ENCODE assay signal across 8 mouse cellular contexts in genomic region chr11:119037780-119038401, GRCm38 (mm10). TPM values are rescaled to one million over a fixed set of nuclear protein-coding genes. Genes with fewer than 3 reads are reported as not detected.
DNase-seq lines count a peak whose midpoint lies in the region; ATAC-seq lines count a peak whose summit lies in the region.

No protein-coding gene starts in this region.

- peak overlapping the region; percentile 49 for H3K4me3 ChIP-seq in kidney, embryonic 15.5 days (replicated peaks)
- peak overlapping the region; percentile 34 for H3K4me3 ChIP-seq in hindbrain, embryonic 15.5 days
- H3K4me3 ChIP-seq in midbrain, embryonic 16.5 days (ENCODE audit: low read depth, low read length) = peak overlapping the region; percentile 39

- WGBS in kidney, embryonic 15.5 days = 17% methylated on average over 18 of the region's 18 CpGs
- 24% methylated on average over 18 of the region's 18 CpGs for WGBS in hindbrain, embryonic 15.5 days
- 18% methylated on average over 18 of the region's 18 CpGs for WGBS in midbrain, embryonic 16.5 days

- DNase-seq in kidney, postnatal 25 days = no peak
- peak; percentile 73 for DNase-seq in embryo, embryonic 10.5 days (ENCODE audit: low spot score)
- DNase-seq in layer of hippocampus, postnatal 36 days = no peak
- DNase-seq in gastrocnemius, postnatal 36 days = no peak

- intact Hi-C loops in gastrocnemius, postnatal 36 days (cut with DNase I) = loop anchor here (5.0 kb wide), 1 partner anchor 49 kb away; the partner anchor contains the start of gene Cbx4

- ATAC-seq in kidney, embryonic 15.5 days (replicated peaks; ENCODE audit: low FRiP score) = no peak
- ATAC-seq in hindbrain, embryonic 15.5 days (ENCODE audit: low FRiP score, low read depth) = no peak
- no peak for ATAC-seq in midbrain, embryonic 16.5 days
- no peak for ATAC-seq in inflammation-experienced regulatory T-cells, adult 6 months

- no peaks in the 10 kb centered on the region for H3K9me3 ChIP-seq in kidney, embryonic 15.5 days (replicated peaks)
- H3K9me3 ChIP-seq in hindbrain, embryonic 15.5 days = no peaks in the 10 kb centered on the region
- no peaks in the 10 kb centered on the region for H3K9me3 ChIP-seq in midbrain, embryonic 16.5 days (replicated peaks; ENCODE audit: control insufficient read depth, low read length, poor library complexity, severe bottlenecking)

- H3K9ac ChIP-seq in kidney, embryonic 15.5 days = peak overlapping the region; percentile 48
- H3K9ac ChIP-seq in hindbrain, embryonic 15.5 days = no peak overlapping the region
- H3K9ac ChIP-seq in midbrain, embryonic 16.5 days (ENCODE audit: low read depth, low read length) = no peak overlapping the region

- H3K27ac ChIP-seq in kidney, embryonic 15.5 days = no peak overlapping the region
- no peak overlapping the region for H3K27ac ChIP-seq in hindbrain, embryonic 15.5 days (replicated peaks)
- no peak overlapping the region for H3K27ac ChIP-seq in midbrain, embryonic 16.5 days (ENCODE audit: low read length)

- H3K36me3 ChIP-seq in kidney, embryonic 15.5 days = peaks cover 9% of the 10 kb centered on the region
- 0 out of 2 replicates have a peak, but pooled peaks cover 3% of the 10 kb centered on the region for H3K36me3 ChIP-seq in hindbrain, embryonic 15.5 days
- 0 out of 2 replicates have a peak, but pooled peaks cover 5% of the 10 kb centered on the region for H3K36me3 ChIP-seq in midbrain, embryonic 16.5 days (ENCODE audit: control insufficient read depth, insufficient read depth, low read length)

- H3K27me3 ChIP-seq in kidney, embryonic 15.5 days = peaks cover 86% of the 10 kb centered on the region
- peaks cover 50% of the 10 kb centered on the region for H3K27me3 ChIP-seq in hindbrain, embryonic 15.5 days
- H3K27me3 ChIP-seq in midbrain, embryonic 16.5 days (ENCODE audit: control insufficient read depth, insufficient read depth, low read depth, low read length) = peaks cover 31% of the 10 kb centered on the region

- H3K4me1 ChIP-seq in kidney, embryonic 15.5 days = peaks cover 82% of the 10 kb centered on the region
- peaks cover 75% of the 10 kb centered on the region for H3K4me1 ChIP-seq in hindbrain, embryonic 15.5 days (replicated peaks)
- H3K4me1 ChIP-seq in midbrain, embryonic 16.5 days (ENCODE audit: control insufficient read depth, insufficient read depth, low read length) = peaks cover 53% of the 10 kb centered on the region

- H3K4me2 ChIP-seq in kidney, embryonic 15.5 days = peak overlapping the region; percentile 81
- peak overlapping the region; percentile 60 for H3K4me2 ChIP-seq in hindbrain, embryonic 15.5 days
- peak overlapping the region; percentile 64 for H3K4me2 ChIP-seq in midbrain, embryonic 16.5 days (ENCODE audit: low read length)

RNA-seq across cellular contexts. Expression of gene Cbx8, which starts 2.9 kb away (rescaled TPM):
- polyA plus RNA-seq in kidney, embryonic 15.5 days (2015; fragmentation: Nextera tagmentation; extraction: Ambion mirVana) = 9.8 and 10.3 TPM in 2 replicates
- 8.6 and 10.0 TPM in 2 replicates for polyA plus RNA-seq in hindbrain, embryonic 15.5 days (2015; fragmentation: Nextera tagmentation; extraction: Ambion mirVana)
- polyA plus RNA-seq in midbrain, embryonic 16.5 days (2015; fragmentation: Nextera tagmentation; extraction: Ambion mirVana) = 8.5 and 8.6 TPM in 2 replicates
- total RNA-seq in layer of hippocampus, postnatal 36 days (2021) = 10 to 100 TPM; 11.2 to 13.6 TPM
- 1 to 10 TPM; 1.5 to 1.9 TPM for total RNA-seq in gastrocnemius, postnatal 36 days (2021)
- 1 to 10 TPM; 6.5 to 7.6 (median 7.5) TPM for polyA plus RNA-seq in inflammation-experienced regulatory T-cells, adult 6 months (2017; shearing (Covaris generic))

RNA-seq across cellular contexts. Expression of gene Cbx2, which starts 15.1 kb away (rescaled TPM):
- 38.9 and 40.7 TPM in 2 replicates for polyA plus RNA-seq in kidney, embryonic 15.5 days (2015; fragmentation: Nextera tagmentation; extraction: Ambion mirVana)
- 15.3 and 17.1 TPM in 2 replicates for polyA plus RNA-seq in hindbrain, embryonic 15.5 days (2015; fragmentation: Nextera tagmentation; extraction: Ambion mirVana)
- polyA plus RNA-seq in midbrain, embryonic 16.5 days (2015; fragmentation: Nextera tagmentation; extraction: Ambion mirVana) = 13.3 and 18.0 TPM in 2 replicates
- 1 to 10 TPM; 4.0 to 4.4 TPM for total RNA-seq in layer of hippocampus, postnatal 36 days (2021)
- total RNA-seq in gastrocnemius, postnatal 36 days (2021) = 1 to 10 TPM in 1 of 2 experiments, under 1 TPM in 1; 0.79 to 1.1 TPM
- 1 to 10 TPM in 2 of 3 experiments, under 1 TPM in 1; 0.83 to 1.6 (median 1.0) TPM for polyA plus RNA-seq in inflammation-experienced regulatory T-cells, adult 6 months (2017; shearing (Covaris generic))

RNA-seq across cellular contexts. Expression of gene Cbx4, which starts 48.1 kb away (rescaled TPM):
- 8.6 and 9.9 TPM in 2 replicates for polyA plus RNA-seq in kidney, embryonic 15.5 days (2015; fragmentation: Nextera tagmentation; extraction: Ambion mirVana)
- 21.9 and 23.2 TPM in 2 replicates for polyA plus RNA-seq in hindbrain, embryonic 15.5 days (2015; fragmentation: Nextera tagmentation; extraction: Ambion mirVana)
- polyA plus RNA-seq in midbrain, embryonic 16.5 days (2015; fragmentation: Nextera tagmentation; extraction: Ambion mirVana) = 23.9 and 25.6 TPM in 2 replicates
- total RNA-seq in layer of hippocampus, postnatal 36 days (2021) = 10 to 100 TPM; 57.3 to 59.4 TPM
- total RNA-seq in gastrocnemius, postnatal 36 days (2021) = 1 to 10 TPM; 1.6 to 3.0 TPM
- 1 to 10 TPM; 2.0 to 3.6 (median 2.3) TPM for polyA plus RNA-seq in inflammation-experienced regulatory T-cells, adult 6 months (2017; shearing (Covaris generic))

RNA-seq across cellular contexts. Expression of gene Enpp7, which starts 49.9 kb away (rescaled TPM):
- polyA plus RNA-seq in kidney, embryonic 15.5 days (2015; fragmentation: Nextera tagmentation; extraction: Ambion mirVana) = not detected in 2 replicates
- not detected in 2 replicates for polyA plus RNA-seq in hindbrain, embryonic 15.5 days (2015; fragmentation: Nextera tagmentation; extraction: Ambion mirVana)
- not detected in 2 replicates for polyA plus RNA-seq in midbrain, embryonic 16.5 days (2015; fragmentation: Nextera tagmentation; extraction: Ambion mirVana)
- total RNA-seq in layer of hippocampus, postnatal 36 days (2021) = not detected
- total RNA-seq in gastrocnemius, postnatal 36 days (2021) = not detected
- not detected for polyA plus RNA-seq in inflammation-experienced regulatory T-cells, adult 6 months (2017; shearing (Covaris generic))
